Mouse (Mus musculus) spleen, embryonic (tissue): Measurements from ENCODE around the gene Dennd2d.

Experiments
- CTCF ChIA-PET: fragments of 350-600 bp; sonication (Branson Sonifier 250); formaldehyde crosslinking; loops from one replicate; lab custom pipeline; 2022; lab: Charles Lee

The Dennd2d gene

DNA sequence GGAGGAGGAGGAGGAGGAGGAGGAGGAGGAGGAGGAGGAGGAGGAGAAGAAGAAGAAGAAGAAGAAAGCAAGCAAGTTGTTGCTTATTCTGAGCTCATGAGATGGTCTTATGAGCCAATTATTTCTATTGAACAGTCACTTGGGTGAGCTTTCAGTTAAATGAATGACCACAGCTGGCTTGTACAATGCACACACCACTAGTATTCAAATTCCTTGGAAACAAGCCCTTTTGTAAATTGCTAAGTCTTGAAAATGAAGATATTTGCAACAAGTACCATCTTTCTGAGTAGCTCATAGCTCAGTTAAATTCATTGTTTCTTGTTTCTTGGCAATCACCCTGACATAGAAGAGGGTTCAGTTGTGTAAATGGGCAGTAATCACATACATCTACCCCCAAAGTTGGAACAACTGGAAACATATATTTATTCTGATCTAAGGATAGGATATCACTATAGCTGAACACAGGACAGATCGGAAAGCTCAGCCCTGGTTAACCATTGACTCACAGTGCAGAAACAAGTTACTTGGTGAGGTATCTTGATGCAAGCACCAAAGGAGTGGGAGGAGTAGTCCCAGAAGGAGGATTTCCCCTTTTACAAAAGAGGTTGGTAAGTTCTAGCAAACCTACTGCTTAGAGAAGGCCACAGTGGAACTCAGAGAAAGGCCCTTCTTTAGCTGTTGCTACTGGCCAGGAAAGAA is 13.3 kb downstream of the Dennd2d start:
- CTCF ChIA-PET, result no interaction called here

DNA sequence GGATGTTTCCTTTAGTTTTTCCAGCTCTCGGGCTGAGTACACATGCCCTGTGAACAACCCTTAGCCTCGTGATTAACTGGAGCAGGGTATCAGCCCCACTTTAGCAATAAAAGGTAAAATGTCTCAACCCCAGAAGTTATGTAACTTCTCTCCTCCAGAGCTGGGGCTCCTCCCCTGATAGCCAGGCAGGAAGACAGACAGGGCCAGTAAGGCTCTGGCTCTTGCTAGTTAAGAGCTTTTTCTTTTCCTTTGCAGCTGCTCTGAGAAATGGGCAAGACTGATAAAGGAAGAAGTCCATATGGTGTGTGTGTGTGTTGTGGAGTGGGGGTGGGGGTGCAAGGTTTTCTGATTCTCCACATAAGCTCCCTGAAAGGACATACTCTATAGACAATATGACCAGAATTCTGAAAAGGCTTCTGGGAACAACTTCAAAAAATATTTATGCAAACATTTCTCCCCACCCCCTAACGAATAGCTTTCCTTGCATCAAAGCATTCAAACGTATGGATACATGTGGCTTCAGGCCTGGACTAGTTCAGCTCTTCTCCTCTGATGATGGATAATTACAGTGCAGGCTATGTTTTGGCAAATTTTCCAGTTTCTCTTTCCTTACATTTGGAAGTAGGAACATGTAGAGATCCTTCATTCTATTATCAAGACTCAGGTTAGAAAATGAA is 14.0 kb downstream of the Dennd2d start:
- CTCF ChIA-PET, result interaction anchor here (0.6 kb wide), 1 partner anchor 19 kb away, joined by 14 read pairs; no protein-coding TSS in a partner anchor

DNA sequence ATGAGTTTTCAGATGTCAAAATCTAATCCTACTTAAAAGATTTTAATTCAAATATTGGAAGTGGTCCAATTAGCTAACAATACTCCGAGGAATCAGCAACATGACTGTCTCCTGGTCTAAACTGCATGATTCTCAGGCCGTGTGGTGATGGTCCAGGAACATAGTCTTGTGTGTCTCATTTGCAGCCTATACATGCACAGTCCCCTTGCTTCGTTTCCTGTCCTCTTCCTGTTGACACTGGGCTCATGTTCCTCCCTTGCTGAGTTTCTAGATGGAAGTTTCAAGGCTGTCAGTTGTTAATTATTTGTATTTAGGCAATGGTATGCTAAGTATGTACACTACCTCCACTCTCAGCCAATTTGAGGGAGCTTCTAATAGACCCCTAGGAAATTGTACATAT is 14.8 kb downstream of the Dennd2d start:
- CTCF ChIA-PET, result no interaction called here

DNA sequence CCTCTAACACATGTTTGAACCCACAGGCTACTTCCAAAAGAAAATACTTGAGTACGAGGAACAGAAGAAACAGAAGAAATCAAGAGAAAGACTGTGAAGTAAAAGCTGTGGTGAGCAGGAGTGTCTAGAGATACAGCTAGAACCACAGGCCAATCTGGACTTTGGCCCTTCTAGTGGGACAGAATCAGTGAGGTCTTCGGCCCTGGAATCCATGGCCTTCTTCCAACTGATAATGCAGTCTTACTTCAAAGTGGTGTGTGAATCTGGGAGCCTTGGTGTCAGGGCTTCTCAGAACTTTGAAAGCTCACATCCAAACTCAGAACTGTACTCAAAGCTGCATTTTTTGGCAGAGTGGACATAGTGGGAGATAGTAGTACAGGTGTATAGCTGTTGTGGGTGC is 18.3 kb downstream of the Dennd2d start:
- CTCF ChIA-PET, result no interaction called here

DNA sequence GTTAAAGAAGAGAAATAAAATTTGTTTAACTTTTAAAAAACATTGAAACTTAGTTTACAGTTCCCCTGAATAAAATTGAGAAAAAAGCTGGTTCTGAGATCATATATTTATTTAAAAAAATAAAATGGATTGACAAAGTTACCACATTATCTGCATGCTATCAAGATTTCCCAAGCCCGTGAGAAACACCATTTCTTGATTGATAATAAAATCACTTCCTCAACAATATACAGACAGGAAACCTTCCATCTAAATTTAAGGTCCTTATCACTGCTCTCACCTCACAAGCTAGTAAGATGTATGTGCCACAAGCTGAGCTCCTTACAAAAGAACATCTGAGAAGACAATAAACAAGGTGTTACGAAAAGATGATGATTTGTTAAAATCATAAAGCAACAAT is 20.7 kb downstream of the Dennd2d start:
- CTCF ChIA-PET, result no interaction called here

DNA sequence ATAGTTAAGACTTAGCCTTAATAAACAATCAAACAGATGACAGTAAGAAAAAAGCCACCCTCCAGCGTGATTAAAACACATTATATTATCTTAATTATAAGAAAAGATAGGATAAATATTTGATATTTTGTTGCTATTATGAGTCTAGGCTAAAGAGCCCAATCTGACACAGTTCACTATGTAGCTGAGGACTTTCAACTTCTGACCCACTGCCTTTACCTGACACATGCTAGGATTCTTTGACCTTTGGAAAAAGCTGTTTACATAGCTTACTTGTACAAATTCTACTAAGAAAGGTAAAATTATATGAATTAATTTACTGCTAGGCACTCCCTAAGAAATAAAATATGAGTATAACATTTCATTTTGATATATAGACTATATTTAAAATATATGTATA is 28.5 kb downstream of the Dennd2d start:
- CTCF ChIA-PET, result interaction anchor here (0.7 kb wide), 1 partner anchor 47 kb away, joined by 3 read pairs; no protein-coding TSS in a partner anchor

DNA sequence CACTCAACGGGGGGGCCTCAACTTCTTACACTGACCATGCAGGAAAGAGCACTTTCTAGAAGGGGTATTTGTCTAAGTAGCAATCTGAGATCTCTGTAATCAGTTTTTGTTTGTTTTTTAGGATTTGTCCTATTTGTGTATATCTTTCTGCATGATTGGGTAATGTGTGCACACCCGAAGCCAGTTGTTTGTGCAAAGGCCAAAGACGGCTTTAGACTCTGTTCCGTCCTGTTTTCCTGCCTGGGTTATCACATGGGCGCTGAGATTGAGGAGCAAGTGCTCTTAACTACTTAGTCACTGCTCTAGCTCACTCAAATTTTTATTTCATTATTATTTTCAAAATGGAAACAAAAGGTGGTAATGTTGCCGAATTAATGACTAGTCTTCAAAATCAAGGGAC is 32.8 kb downstream of the Dennd2d start:
- CTCF ChIA-PET, result no interaction called here

DNA sequence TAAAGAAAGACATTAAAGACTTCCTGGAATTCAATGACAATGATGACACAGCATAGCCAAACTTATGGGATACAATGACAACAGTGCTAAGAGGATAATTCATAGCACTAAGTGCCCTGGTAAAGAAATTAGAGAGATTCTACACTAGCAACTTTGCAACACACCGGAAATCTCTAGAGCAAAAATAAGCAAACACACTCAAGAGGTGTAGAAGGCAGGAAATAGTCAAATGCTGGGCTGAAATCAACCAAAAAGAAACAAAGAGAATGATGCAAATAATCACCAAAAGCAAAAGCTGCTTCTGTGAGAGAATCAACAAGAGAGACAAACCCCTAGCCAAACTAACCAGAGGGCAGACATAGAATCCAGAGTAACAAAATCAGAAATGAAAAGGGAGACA is 40.5 kb downstream of the Dennd2d start:
- CTCF ChIA-PET, result no interaction called here

DNA sequence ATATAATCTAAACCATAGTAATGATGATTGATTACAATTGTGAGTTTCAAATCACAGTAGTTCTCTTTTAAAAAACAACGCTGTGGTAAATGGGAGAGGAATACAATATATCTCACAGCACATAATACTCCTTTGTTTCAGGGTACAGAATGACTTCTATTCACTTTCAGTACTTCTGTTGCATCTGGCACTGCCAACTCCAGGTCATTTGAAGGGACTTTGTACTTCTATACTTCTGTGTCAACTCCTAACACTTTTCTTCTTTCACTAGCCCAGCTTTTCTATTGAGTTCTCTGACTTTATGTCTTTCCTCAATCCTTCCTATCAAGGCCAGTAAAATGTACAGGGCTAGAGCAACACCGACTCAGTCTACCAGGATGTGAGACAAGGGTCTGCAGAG is 44.2 kb downstream of the Dennd2d start:
- CTCF ChIA-PET, result no interaction called here

DNA sequence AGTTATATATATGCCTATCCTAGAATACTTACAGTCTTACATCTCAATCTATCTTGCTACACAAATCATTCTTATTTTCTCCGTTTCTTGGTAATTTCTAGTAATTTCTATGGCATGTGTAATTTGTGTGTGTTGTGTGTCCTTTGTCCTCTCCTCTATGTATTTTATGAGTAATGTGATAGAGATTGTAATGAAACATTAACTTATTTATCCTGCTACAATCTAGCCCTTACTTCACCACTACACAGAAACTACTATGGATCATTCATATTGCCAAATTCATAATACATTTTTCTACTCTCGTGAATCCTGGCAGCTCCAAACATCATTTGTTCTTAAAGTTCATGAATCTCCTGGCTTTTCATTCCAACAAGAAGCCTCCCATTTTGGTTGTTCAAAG is 45.8 kb downstream of the Dennd2d start:
- CTCF ChIA-PET, result no interaction called here

DNA sequence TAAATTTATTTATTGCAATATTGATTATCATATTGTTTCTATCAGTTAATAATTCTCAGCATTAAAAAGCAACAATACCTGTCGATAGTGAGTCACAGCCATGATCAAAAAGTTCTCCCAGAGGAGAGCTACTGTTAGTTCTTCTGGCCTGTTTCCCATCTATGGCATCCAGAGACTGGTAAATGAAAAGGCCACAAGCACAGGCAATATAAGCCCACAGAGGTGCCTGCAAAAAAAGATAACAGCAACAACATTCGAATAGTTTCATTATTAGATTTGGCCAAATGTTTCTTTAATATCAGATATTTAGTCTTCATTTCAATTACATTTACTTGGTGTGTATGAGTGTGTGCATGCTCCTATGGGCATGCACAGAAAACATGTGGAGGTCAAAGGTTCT is 51.1 kb downstream of the Dennd2d start:
- CTCF ChIA-PET, result interaction anchor here (0.6 kb wide), 1 partner anchor 382 kb away, joined by 3 read pairs; no protein-coding TSS in a partner anchor

DNA sequence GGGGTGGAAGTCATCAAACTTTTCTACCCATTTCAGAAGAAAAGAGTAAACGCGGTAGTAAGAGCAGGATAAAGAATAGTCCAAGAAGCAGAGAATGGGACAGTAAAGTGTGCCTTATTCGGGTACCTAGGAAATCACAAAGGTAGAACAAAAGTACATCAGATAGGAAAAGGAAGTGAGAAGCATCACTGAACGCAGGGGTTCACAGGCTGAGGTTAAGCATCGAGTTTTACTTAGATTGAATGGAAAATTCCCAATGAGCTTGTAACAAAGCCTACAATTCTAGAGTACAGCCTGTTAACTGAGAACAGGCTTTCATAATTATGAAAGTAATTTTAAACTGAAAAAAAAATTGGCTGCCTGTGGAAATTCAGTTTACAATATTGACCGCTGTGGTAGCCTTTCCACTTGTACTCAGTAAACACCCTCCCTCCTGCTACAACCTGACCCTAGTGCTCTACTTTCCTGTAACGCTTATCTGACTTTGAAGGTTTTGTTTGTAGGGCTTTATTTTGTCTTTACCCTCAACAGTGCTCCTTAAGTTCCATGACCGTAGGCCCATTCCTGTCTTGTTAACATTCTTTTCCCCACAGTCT is 62.6 kb downstream of the Dennd2d start:
- CTCF ChIA-PET, result interaction anchor here (0.7 kb wide), 1 partner anchor 58 kb away, joined by 3 read pairs; no protein-coding TSS in a partner anchor

DNA sequence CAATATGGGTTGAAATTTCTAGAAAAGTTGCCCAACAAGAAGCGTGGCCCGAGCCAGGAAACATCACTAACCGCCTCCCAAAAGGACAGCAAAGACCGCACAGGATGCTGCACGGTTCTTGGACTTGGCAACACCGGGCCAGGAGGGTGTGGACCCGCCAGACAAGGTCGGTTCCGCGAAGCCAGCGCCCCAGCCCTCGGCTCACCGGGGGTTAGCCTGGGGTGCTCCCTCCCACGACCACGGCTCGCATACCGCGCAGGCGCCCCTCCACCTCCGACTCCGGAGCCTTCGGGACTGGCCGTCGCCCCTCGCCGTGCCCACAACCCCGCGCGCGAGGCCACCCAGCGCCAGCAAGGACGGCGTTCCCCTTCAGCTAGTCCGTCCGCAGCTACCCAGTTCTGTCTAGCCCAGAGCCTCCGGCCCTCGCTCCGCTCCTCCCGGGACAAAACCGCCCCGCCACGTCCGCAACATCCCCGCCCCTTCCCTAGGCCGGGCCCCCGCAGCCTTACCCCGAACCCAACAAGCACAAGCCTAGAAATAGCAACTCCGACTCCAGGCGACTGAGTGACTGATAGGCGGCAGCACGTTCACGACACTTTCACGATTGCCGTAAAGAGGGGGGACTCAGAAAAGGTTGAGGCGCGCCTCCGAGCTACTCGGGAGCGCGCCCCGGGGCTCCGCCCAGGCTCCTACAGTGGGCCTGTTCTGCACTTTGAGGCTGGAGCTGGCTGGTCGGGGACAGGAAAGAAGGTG is 65.1 kb downstream of the Dennd2d start, which contains the start of the genes Dram2 and Cept1:
TSS of gene Dram2 (plus strand) at position 628 of the 753 bp plus-strand sequence.
TSS of gene Cept1 (minus strand) at position 632 of the 753 bp plus-strand sequence.
- CTCF ChIA-PET, result interaction anchor here (0.8 to 1.1 kb wide), 2 partner anchors 13 to 64 kb away, joined by 3 read pairs; no protein-coding TSS in a partner anchor

DNA sequence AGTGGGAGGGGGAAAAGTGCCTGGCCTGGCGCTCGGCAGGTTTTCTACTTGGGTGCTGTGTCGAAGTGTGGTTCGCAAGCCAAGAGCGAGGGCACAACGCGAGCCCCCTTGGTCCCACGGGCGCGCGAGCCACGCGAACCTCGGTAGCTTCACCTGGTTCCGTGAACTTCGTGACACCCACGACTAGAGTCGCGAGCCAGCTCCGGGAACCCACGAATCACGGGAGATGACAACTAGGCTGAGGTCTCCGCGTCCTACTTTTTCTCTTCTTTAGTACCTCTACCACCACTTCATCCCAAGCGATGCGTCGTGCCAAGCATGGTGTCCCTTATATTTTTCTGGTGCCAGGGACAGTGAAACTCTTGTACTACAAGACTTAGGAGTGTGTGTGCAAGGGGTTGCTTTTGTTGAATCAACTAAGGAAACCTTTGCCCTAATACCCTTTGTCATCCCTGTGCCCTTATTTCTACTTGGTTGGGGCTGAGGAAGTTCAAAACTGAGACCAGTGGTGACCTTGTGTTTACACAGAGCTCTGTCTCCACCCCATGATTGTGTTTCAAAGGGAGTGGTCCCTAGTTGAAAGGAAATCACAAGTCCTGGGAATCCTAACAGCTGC is 65.8 kb downstream of the Dennd2d start:
- CTCF ChIA-PET, result interaction anchor here (1.1 kb wide), 1 partner anchor 65 kb away, joined by 3 read pairs; no protein-coding TSS in a partner anchor

DNA sequence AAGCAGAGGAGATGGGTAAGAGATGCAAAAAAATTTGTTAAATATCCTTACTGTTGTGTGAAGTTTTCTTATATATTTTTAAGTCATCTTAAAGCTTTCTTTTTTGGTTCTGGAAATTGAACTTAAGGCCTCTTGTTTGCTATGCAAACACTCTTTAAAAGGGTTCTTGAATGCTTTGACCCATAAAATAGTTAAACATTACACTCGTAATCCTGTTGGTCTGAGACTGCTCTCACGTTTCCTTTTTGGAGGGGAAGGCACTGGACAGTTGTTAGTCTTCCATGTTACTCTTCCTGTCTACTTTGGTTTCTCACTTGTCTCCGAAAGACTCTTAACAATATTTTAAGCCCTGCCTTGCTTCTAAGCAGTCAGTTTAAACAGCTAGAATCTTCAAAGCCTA is 66.8 kb downstream of the Dennd2d start:
- CTCF ChIA-PET, result no interaction called here
